11 mouse cellular contexts compared by ENCODE assay signal in genomic region chr6:134152539-134152938, GRCm38 (mm10).
A peak's percentile ranks its signal among the peaks of the same experiment; 100 is the strongest.
DNase-seq lines count a peak whose midpoint lies in the region; ATAC-seq and TF ChIP-seq lines count a peak whose summit lies in the region.
"Had no signal": no experiment of that assay in that cellular context is flagged by ENCODE, and none has a peak within 500 bp of the region (broad histone marks: within the 10 kb centered on the region; RNA-seq: fewer than 3 reads in every experiment).

No protein-coding gene starts in this region.

- H3K4me1 ChIP-seq in stomach, postnatal 0 days (replicated peaks; ENCODE audit: control insufficient read depth, insufficient read depth): peaks cover 3% of the 10 kb centered on the region

- TF ChIP-seq EP300 in stomach, postnatal 0 days (optimal IDR thresholded peaks at IDR 0.05): no peak

- WGBS in stomach, postnatal 0 days: 63% methylated on average over 6 of the region's 6 CpGs

- no peaks in the 10 kb centered on the region for H3K9me3 ChIP-seq in stomach, postnatal 0 days (ENCODE audit: control insufficient read depth, low read length)
- H3K9me3 ChIP-seq: forebrain, embryonic 13.5 days had no signal

- H3K27ac ChIP-seq in layer of hippocampus, adult 2 months: peak overlapping the region; percentile 78
- H3K27ac ChIP-seq in stomach, postnatal 0 days (replicated peaks): peak overlapping the region; percentile 79
- H3K27ac ChIP-seq: forebrain, embryonic 13.5 days; hindbrain, embryonic 14.5 days had no signal

- H3K4me2 ChIP-seq in stomach, postnatal 0 days (replicated peaks; ENCODE audit: low read depth): 0 out of 2 replicates have a peak overlapping the region, but pooled peaks have one; percentile 1
- H3K4me2 ChIP-seq: forebrain, embryonic 13.5 days; hindbrain, embryonic 14.5 days had no signal

- no peaks in the 10 kb centered on the region for H3K36me3 ChIP-seq in stomach, postnatal 0 days (ENCODE audit: control insufficient read depth, insufficient read depth, low read length)

- ATAC-seq in stomach, postnatal 0 days (ENCODE audit: low FRiP score, low TSS enrichment): no peak
- ATAC-seq: forebrain, embryonic 13.5 days had no signal

- intact Hi-C loops in heart, postnatal 14 days (cut with DNase I): no loop called here

- TF ChIP-seq CTCF in layer of hippocampus, adult 2 months (conservative IDR thresholded peaks at IDR 0.05): no peak
- TF ChIP-seq CTCF in stomach, postnatal 0 days (IDR thresholded peaks at IDR 0.05; ENCODE audit: low read depth): no peak

- no peaks in the 10 kb centered on the region for H3K27me3 ChIP-seq in stomach, postnatal 0 days (ENCODE audit: control insufficient read depth, insufficient read depth, low read length)
- H3K27me3 ChIP-seq: forebrain, embryonic 13.5 days had no signal

- DNase-seq in heart, adult 11 months: peak; percentile 88
- no peak for DNase-seq in heart, postnatal 14 days
- DNase-seq in layer of hippocampus, adult 2 months (ENCODE audit: low spot score in 2 of 2): no peak
- no peak for DNase-seq in layer of hippocampus, postnatal 25 days (ENCODE audit: extremely low spot score in 1 of 2, low spot score in 1 of 2)
- DNase-seq in right cerebral cortex, postnatal 10 days (ENCODE audit: low spot score in 2 of 2): peak; percentile 45 to 58
- DNase-seq in right cerebral cortex, adult 18-20 months: no peak
- no peak for DNase-seq in stomach, postnatal 0 days (ENCODE audit: low spot score)
- no peak for DNase-seq in cerebellum, postnatal 36 days
- DNase-seq: B cell, adult 2 months had no signal

- no peak overlapping the region for H3K4me3 ChIP-seq in layer of hippocampus, adult 2 months
- H3K4me3 ChIP-seq in stomach, postnatal 0 days (ENCODE audit: low read depth, low read length): no peak overlapping the region
- H3K4me3 ChIP-seq: forebrain, embryonic 13.5 days had no signal

- no peak overlapping the region for H3K9ac ChIP-seq in stomach, postnatal 0 days (ENCODE audit: low read length)
- H3K9ac ChIP-seq: forebrain, embryonic 13.5 days; hindbrain, embryonic 14.5 days had no signal

Comparison
In these comparisons a context has a peak if more than half of its experiments do, and no peak if none do; other contexts are left out.
1. DNase-seq: peak in heart, adult 11 months (single experiment) and right cerebral cortex, postnatal 10 days (2 of 2); none in heart, postnatal 14 days (0 of 2), layer of hippocampus, adult 2 months (0 of 2), layer of hippocampus, postnatal 25 days (0 of 2), right cerebral cortex, adult 18-20 months (single experiment), stomach, postnatal 0 days (single experiment) and cerebellum, postnatal 36 days (0 of 2).